23 mouse cellular contexts compared by ENCODE assay signal in the genomic region with DNA sequence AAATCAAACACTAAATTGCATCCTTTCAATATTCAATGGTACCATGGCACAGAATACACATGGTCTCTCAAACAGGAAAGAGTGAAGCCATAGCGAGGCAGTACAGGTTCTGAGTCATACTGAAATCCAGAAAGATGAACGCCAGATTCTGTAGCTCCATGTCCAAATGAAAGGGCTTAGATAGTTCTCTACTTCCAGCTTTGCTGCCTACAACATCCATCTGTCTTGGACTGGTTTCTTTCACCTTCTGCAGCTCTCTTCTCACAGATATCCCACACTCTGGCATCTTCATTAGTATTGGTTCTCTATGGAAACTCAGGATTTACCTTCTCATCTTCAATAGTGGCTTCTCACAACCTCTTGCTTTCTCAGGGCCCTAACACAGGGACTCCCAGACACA.
DNase-seq lines count a peak whose midpoint lies in the region; ATAC-seq and TF ChIP-seq lines count a peak whose summit lies in the region.
"Had no signal": no experiment of that assay in that cellular context is flagged by ENCODE, and none has a peak within 500 bp of the region (broad histone marks: within the 10 kb centered on the region; RNA-seq: fewer than 3 reads in every experiment).

No protein-coding gene starts in this region.

- H3K27me3 ChIP-seq in CH12.LX (replicated peaks): no peaks in the 10 kb centered on the region
- H3K27me3 ChIP-seq: embryonic facial prominence, embryonic 12.5 days; forebrain, embryonic 12.5 days had no signal

- DNase-seq in frontal cortex, postnatal 25 days (ENCODE audit: low spot score in 2 of 2): no peak
- DNase-seq in CH12.LX (ENCODE audit: extremely low read depth): peak; percentile 6
- no peak for DNase-seq in kidney, postnatal 4 days
- no peak for DNase-seq in spleen, postnatal 14 days (ENCODE audit: low spot score in 2 of 2)
- DNase-seq: adrenal gland, adult 2 months; adrenal gland, postnatal 10 days; adrenal gland, postnatal 25 days; B cell, adult 2 months; cerebellum, adult 11-12 months; cerebellum, adult 2 months; cerebellum, adult 9-10 months; cerebellum, postnatal 10 days; cerebellum, postnatal 25 days had no signal

- ATAC-seq in frontal cortex, adult (ENCODE audit: low TSS enrichment): peak; percentile 90
- ATAC-seq: CD4-positive, CD25-positive, alpha-beta regulatory T cell, adult 4 months; forebrain, embryonic 14.5 days; forebrain, embryonic 16.5 days had no signal

- no peak overlapping the region for H3K9ac ChIP-seq in CH12.LX (ENCODE audit: insufficient read depth, low read depth)
- H3K9ac ChIP-seq: embryonic facial prominence, embryonic 12.5 days; forebrain, embryonic 12.5 days had no signal

- no peaks in the 10 kb centered on the region for H3K79me2 ChIP-seq in CH12.LX (replicated peaks; ENCODE audit: control insufficient read depth, extremely low read depth, insufficient read depth, poor library complexity, severe bottlenecking)

- H3K9me3 ChIP-seq in CH12.LX (replicated peaks; ENCODE audit: low read length): no peaks in the 10 kb centered on the region
- H3K9me3 ChIP-seq: embryonic facial prominence, embryonic 10.5 days; embryonic facial prominence, embryonic 12.5 days; forebrain, embryonic 10.5 days; forebrain, embryonic 12.5 days had no signal

- H3K36me3 ChIP-seq in CH12.LX (replicated peaks in 1 of 2; ENCODE audit: control insufficient read depth in 1 of 2, insufficient read depth in 1 of 2, low read length in 1 of 2): no peaks in the 10 kb centered on the region
- H3K36me3 ChIP-seq: embryonic facial prominence, embryonic 10.5 days; embryonic facial prominence, embryonic 12.5 days; forebrain, embryonic 10.5 days; forebrain, embryonic 12.5 days had no signal

- no peak for TF ChIP-seq CTCF in CH12.LX (conservative IDR thresholded peaks at IDR 0.05 in 1 of 2, IDR thresholded peaks at IDR 0.05 in 1 of 2; ENCODE audit: low read depth in 2 of 2, low read length in 2 of 2)
- no peak for TF ChIP-seq CTCF in embryonic fibroblast, embryonic 13.5 days (IDR thresholded peaks at IDR 0.05; ENCODE audit: borderline replicate concordance, insufficient read depth, low read length)

- no peak overlapping the region for H3K27ac ChIP-seq in CH12.LX (ENCODE audit: insufficient read depth, low read depth)
- H3K27ac ChIP-seq in embryonic fibroblast, embryonic 13.5 days (ENCODE audit: insufficient read depth, low read length): 0 out of 2 replicates have a peak overlapping the region, but pooled peaks have one; percentile 34
- H3K27ac ChIP-seq: embryonic facial prominence, embryonic 10.5 days; embryonic facial prominence, embryonic 12.5 days; forebrain, embryonic 10.5 days; forebrain, embryonic 12.5 days had no signal

- dilution Hi-C loops in CH12.LX (cut with MboI; ENCODE audit: extremely low pct_ligation_motif_present, extremely low pct_unique_long_range_greater_than_20kb, low sequenced_read_pairs): no loop called here

- no peak for TF ChIP-seq EP300 in CH12.LX (IDR thresholded peaks at IDR 0.05; ENCODE audit: low read length)

- in situ Hi-C loops in CH12.LX (cut with MboI; ENCODE audit: low pct_ligation_motif_present, low pct_unique_long_range_greater_than_20kb, low sequenced_read_pairs): no loop called here

- no peak overlapping the region for H3K4me2 ChIP-seq in CH12.LX (ENCODE audit: insufficient read depth, low read depth, poor library complexity, severe bottlenecking)
- H3K4me2 ChIP-seq: embryonic facial prominence, embryonic 12.5 days; forebrain, embryonic 12.5 days had no signal

- no peak for TF ChIP-seq RAD21 in CH12.LX (IDR thresholded peaks at IDR 0.05; ENCODE audit: low read depth, low read length)

- H3K4me3 ChIP-seq in CH12.LX (replicated peaks in 1 of 3; ENCODE audit: low read depth in 2 of 3, low read length in 2 of 3, poor library complexity in 1 of 3): no peak overlapping the region
- no peak overlapping the region for H3K4me3 ChIP-seq in embryonic fibroblast, embryonic 13.5 days (ENCODE audit: insufficient read depth, low read length)
- H3K4me3 ChIP-seq: embryonic facial prominence, embryonic 10.5 days; embryonic facial prominence, embryonic 12.5 days; erythroblast, embryonic 14.5 days; forebrain, embryonic 10.5 days; forebrain, embryonic 12.5 days had no signal

- no peak for TF ChIP-seq POLR2A in CH12.LX (IDR thresholded peaks at IDR 0.05; ENCODE audit: low read depth, low read length)
- no peak for TF ChIP-seq POLR2A in embryonic fibroblast, embryonic 13.5 days (IDR thresholded peaks at IDR 0.05; ENCODE audit: low read depth, low read length)

- H3K4me1 ChIP-seq in CH12.LX (ENCODE audit: control insufficient read depth in 1 of 2, insufficient read depth in 2 of 2): no peaks in the 10 kb centered on the region
- H3K4me1 ChIP-seq in embryonic fibroblast, embryonic 13.5 days (ENCODE audit: control insufficient read depth, insufficient read depth, low read length): peaks cover 11% of the 10 kb centered on the region
- H3K4me1 ChIP-seq: forebrain, embryonic 12.5 days had no signal

TF ChIP-seq in CH12.LX, 34 proteins besides CTCF, POLR2A, EP300 and RAD21:
- TF ChIP-seq IRF4 (IDR thresholded peaks at IDR 0.05; ENCODE audit: low read depth, low read length): peak; percentile 20; the same call in 1 of the 2 replicates
- TF ChIP-seq HCFC1 (IDR thresholded peaks at IDR 0.05; ENCODE audit: low read depth, low read length): no peak
- no peak for TF ChIP-seq PAX5 (IDR thresholded peaks at IDR 0.05; ENCODE audit: low read length)
- TF ChIP-seq ZC3H11A (IDR thresholded peaks at IDR 0.05; ENCODE audit: low read depth, low read length): no peak
- 0 out of 2 replicates have a peak, but pooled peaks have one; percentile 19 for TF ChIP-seq JUND (conservative IDR thresholded peaks at IDR 0.05; ENCODE audit: low read depth, low read length)
- no peak for TF ChIP-seq ZNF384 (IDR thresholded peaks at IDR 0.05; ENCODE audit: low read depth, low read length)
- TF ChIP-seq TBP (conservative IDR thresholded peaks at IDR 0.05; ENCODE audit: low read depth, low read length): no peak
- TF ChIP-seq ZKSCAN1 (IDR thresholded peaks at IDR 0.05; ENCODE audit: borderline replicate concordance, low read depth, low read length): no peak
- TF ChIP-seq UBTF (IDR thresholded peaks at IDR 0.05; ENCODE audit: low read depth, low read length): no peak
